Mouse (Mus musculus): ENCODE data around the gene Cep112.

Cep112 gene

GRCm38 (mm10) chr11:108909396-108910195 lies 484.6 kb downstream of the Cep112 start:
- no peak for DNase-seq (ENCODE audit: low spot score in 2 of 2)
